Mouse (Mus musculus): ENCODE data around the gene Olfr222.

DNA sequence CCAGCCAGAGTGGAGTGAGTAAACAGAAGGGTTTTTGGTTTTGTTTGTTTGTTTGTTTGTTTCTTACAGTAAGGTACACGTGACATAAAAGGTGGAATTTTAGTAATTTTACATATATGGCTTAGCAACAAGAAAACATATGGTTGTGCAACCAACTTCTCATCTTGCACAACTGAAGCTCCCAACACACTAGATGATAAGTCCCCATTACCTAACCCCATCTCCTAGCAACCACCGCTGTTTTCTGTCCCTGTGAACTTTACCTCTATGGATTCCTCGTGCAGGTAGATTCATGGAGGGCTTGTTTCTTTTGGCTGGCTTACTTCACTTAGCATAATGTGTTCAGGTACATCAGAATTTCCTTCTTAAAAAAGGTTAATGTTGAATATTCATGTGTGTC is 32.7 kb downstream of the Olfr222 start:
- no peak for TF ChIP-seq EP300 (IDR thresholded peaks at IDR 0.05; ENCODE audit: low read depth)
- no peak for TF ChIP-seq CTCF (IDR thresholded peaks at IDR 0.05; ENCODE audit: low read depth)
